Mouse (Mus musculus) adrenal gland (tissue): ENCODE results near the gene Nudt16l1.

Experiments
- intact Hi-C: fragments of 180-260 bp; cut with DNase I; formaldehyde crosslinking; loops from one replicate; pipeline ENCODE4 v1.15.1; 2025
- long read RNA-seq, 2 experiments: library from polyadenylated mRNA; unstranded; transcript quantifications; one replicate each; pipeline ENCODE4 v2.0.0; 2020; ENCODE audit warnings: borderline replicate concordance in 1 of 2; ENCODE audit not compliant: insufficient replicate concordance in 1 of 2

Nudt16l1 gene
- long read RNA-seq, experiment 1, transcript Nudt16l1-205 (3 exons, 1,618 nt), result major isoform, 50 of 61 reads
- long read RNA-seq, experiment 1, partial matches to known transcripts, result 6 of 61 reads
- long read RNA-seq, experiment 1, other reads (novel, unspliced or antisense), result 2 of 61 reads
- long read RNA-seq, experiment 2, transcript Nudt16l1-205 (3 exons, 1,618 nt), result major isoform, 43 of 51 reads
- long read RNA-seq, experiment 2, partial matches to known transcripts, result 0 of 51 reads
- long read RNA-seq, experiment 2, other reads (novel, unspliced or antisense), result 4 of 51 reads

- intact Hi-C loops, result no loop called here
Observed at GRCm38 (mm10) chr16:4938461-4938860, at the start of gene Nudt16l1. TSS of gene Nudt16l1 (plus strand) at chr16:4938761.

- intact Hi-C loops, result no loop called here
Observed at GRCm38 (mm10) chr16:4890201-4890709, 48.3 kb upstream of the Nudt16l1 start.

GRCm38 (mm10) chr16:4892171-4892570, 46.4 kb upstream of the Nudt16l1 start:
- intact Hi-C loops, result no loop called here

GRCm38 (mm10) chr16:4894201-4894908, 44.2 kb upstream of the Nudt16l1 start:
- intact Hi-C loops, result no loop called here

GRCm38 (mm10) chr16:4896249-4897027, 42.1 kb upstream of the Nudt16l1 start:
- intact Hi-C loops, result no loop called here

- intact Hi-C loops, result no loop called here
Observed at GRCm38 (mm10) chr16:4897146-4897730, 41.3 kb upstream of the Nudt16l1 start.

- intact Hi-C loops, result no loop called here
Observed at GRCm38 (mm10) chr16:4898881-4899280, 39.7 kb upstream of the Nudt16l1 start.

- intact Hi-C loops, result no loop called here
Observed at GRCm38 (mm10) chr16:4899711-4900110, 38.9 kb upstream of the Nudt16l1 start.

- intact Hi-C loops, result no loop called here
Observed at GRCm38 (mm10) chr16:4901167-4901566, 37.4 kb upstream of the Nudt16l1 start.

- intact Hi-C loops, result no loop called here
Observed at GRCm38 (mm10) chr16:4902390-4902789, 36.2 kb upstream of the Nudt16l1 start.

GRCm38 (mm10) chr16:4903491-4904102, 35.0 kb upstream of the Nudt16l1 start:
- intact Hi-C loops, result no loop called here

GRCm38 (mm10) chr16:4904878-4905277, 33.7 kb upstream of the Nudt16l1 start:
- intact Hi-C loops, result no loop called here

- intact Hi-C loops, result no loop called here
Observed at GRCm38 (mm10) chr16:4905591-4905990, 33.0 kb upstream of the Nudt16l1 start.

GRCm38 (mm10) chr16:4906559-4906958, 32.0 kb upstream of the Nudt16l1 start:
- intact Hi-C loops, result no loop called here

- intact Hi-C loops, result no loop called here
Observed at GRCm38 (mm10) chr16:4907386-4907785, 31.2 kb upstream of the Nudt16l1 start.

- intact Hi-C loops, result no loop called here
Observed at GRCm38 (mm10) chr16:4907972-4908371, 30.6 kb upstream of the Nudt16l1 start.

- intact Hi-C loops, result loop anchor here (5.0 kb wide), 1 partner anchor 32 kb away; no protein-coding TSS in a partner anchor
Observed at GRCm38 (mm10) chr16:4909745-4910144, 28.8 kb upstream of the Nudt16l1 start.

GRCm38 (mm10) chr16:4910758-4911157, 27.8 kb upstream of the Nudt16l1 start:
- intact Hi-C loops, result loop anchor here (5.0 kb wide), 1 partner anchor 33 kb away; no protein-coding TSS in a partner anchor

- intact Hi-C loops, result loop anchor here (5.0 kb wide), 1 partner anchor 35 kb away; no protein-coding TSS in a partner anchor
Observed at GRCm38 (mm10) chr16:4912074-4912648, 26.4 kb upstream of the Nudt16l1 start.
